Mouse (Mus musculus): ENCODE results near the gene Stk32b. TPM values are rescaled to one million over a fixed set of nuclear protein-coding genes. Genes with fewer than 3 reads are reported as not detected.

The Stk32b gene
- total and polyA plus RNA-seq, 3 experiments, result 0.05 TPM; not detected in 2

DNA sequence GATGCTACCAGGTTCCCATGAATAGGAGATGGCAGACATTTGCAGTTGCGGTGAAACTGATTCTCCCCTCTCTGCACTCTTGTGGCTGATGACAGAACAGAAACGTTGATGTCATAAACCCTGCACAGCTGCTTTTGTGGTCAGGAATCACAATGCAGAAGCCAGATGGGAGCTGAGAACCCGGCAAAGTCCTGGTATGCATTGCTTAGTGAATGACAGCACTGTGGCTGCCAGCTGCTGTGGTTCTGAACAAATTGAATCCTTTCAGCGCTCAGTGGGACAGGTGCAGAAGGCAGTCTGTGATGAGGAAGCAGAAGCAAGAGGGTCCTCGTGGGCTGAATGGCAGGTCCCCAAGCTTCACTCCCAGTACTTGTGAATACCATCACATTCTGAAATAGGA lies 247.9 kb downstream of the Stk32b start:
- H3K4me1 ChIP-seq (ENCODE audit: insufficient read depth, low read depth, low read length), result no peaks in the 10 kb centered on the region
- H3K4me3 ChIP-seq (ENCODE audit: low read depth, low read length), result no peak overlapping the region
- peaks cover 33% of the 10 kb centered on the region for H3K9me3 ChIP-seq (replicated peaks)
- TF ChIP-seq GATA1 (IDR thresholded peaks at IDR 0.05; ENCODE audit: borderline replicate concordance, low read length) (no peak), GATA2 (IDR thresholded peaks at IDR 0.05; ENCODE audit: borderline replicate concordance, low read depth, low read length) (no peak), POLR2AphosphoS5 (IDR thresholded peaks at IDR 0.05; ENCODE audit: insufficient replicate concordance, low read depth, low read length) (no peak), CTCF (IDR thresholded peaks at IDR 0.05; ENCODE audit: low read depth, low read length) (no peak), TAL1 (conservative IDR thresholded peaks at IDR 0.05; ENCODE audit: low read depth, low read length) (no peak)
- ATAC-seq (ENCODE audit: extremely low read depth, insufficient number of reproducible peaks, low FRiP score, poor library complexity, severe bottlenecking) (no peak), DNase-seq (ENCODE audit: low spot score) (no peak)
- no peaks in the 10 kb centered on the region for H3K27me3 ChIP-seq (ENCODE audit: insufficient read depth, low read length)
- no peaks in the 10 kb centered on the region for H3K36me3 ChIP-seq (replicated peaks)

- Histone ChIP-seq H3K9me3 (replicated peaks) (peaks cover 46% of the 10 kb centered on the region), H3K4me3 (ENCODE audit: low read depth, low read length) (no peak overlapping the region), H3K27me3 (ENCODE audit: insufficient read depth, low read length) (no peaks in the 10 kb centered on the region), H3K36me3 (replicated peaks) (no peaks in the 10 kb centered on the region), H3K4me1 (ENCODE audit: insufficient read depth, low read depth, low read length) (no peaks in the 10 kb centered on the region)
- ATAC-seq (ENCODE audit: extremely low read depth, insufficient number of reproducible peaks, low FRiP score, poor library complexity, severe bottlenecking), result no peak
- no peak for DNase-seq (ENCODE audit: low spot score)
- TF ChIP-seq TAL1 (conservative IDR thresholded peaks at IDR 0.05; ENCODE audit: low read depth, low read length), result no peak
- TF ChIP-seq GATA2 (IDR thresholded peaks at IDR 0.05; ENCODE audit: borderline replicate concordance, low read depth, low read length), result no peak
- TF ChIP-seq POLR2AphosphoS5 (IDR thresholded peaks at IDR 0.05; ENCODE audit: insufficient replicate concordance, low read depth, low read length), result no peak
- TF ChIP-seq CTCF (IDR thresholded peaks at IDR 0.05; ENCODE audit: low read depth, low read length), result no peak
- no peak for TF ChIP-seq GATA1 (IDR thresholded peaks at IDR 0.05; ENCODE audit: borderline replicate concordance, low read length)
These were observed 249.3 kb downstream of the Stk32b start for GRCm38 (mm10) chr5:37467646-37468045.

DNA sequence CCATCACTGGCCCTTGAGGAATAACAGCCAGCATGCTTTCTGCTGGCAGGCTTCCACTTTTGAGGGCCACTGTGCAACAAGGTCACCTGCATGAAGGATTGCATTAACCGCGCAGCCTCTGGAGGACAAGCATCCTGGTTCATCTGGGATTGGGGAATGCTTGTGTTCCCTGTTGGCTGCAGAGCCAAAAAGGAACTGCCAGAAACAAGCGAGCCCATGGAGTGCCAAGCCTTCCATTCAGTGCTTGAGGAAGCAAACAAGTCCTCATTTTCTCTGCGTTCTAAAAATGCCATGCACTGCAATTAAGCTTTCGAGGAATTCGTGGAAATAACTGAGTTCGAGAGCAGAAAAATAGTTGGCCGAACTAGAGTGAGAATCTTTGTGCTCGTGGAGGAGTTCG lies 251.5 kb downstream of the Stk32b start:
- TF ChIP-seq GATA2 (IDR thresholded peaks at IDR 0.05; ENCODE audit: borderline replicate concordance, low read depth, low read length), result no peak
- no peak for TF ChIP-seq GATA1 (IDR thresholded peaks at IDR 0.05; ENCODE audit: borderline replicate concordance, low read length)
- TF ChIP-seq TAL1 (conservative IDR thresholded peaks at IDR 0.05; ENCODE audit: low read depth, low read length), result no peak
- TF ChIP-seq CTCF (IDR thresholded peaks at IDR 0.05; ENCODE audit: low read depth, low read length), result no peak
- Histone ChIP-seq H3K4me3 (ENCODE audit: low read depth, low read length) (no peak overlapping the region), H3K36me3 (replicated peaks) (no peaks in the 10 kb centered on the region), H3K4me1 (ENCODE audit: insufficient read depth, low read depth, low read length) (no peaks in the 10 kb centered on the region), H3K27me3 (ENCODE audit: insufficient read depth, low read length) (no peaks in the 10 kb centered on the region), H3K9me3 (replicated peaks) (peaks cover 47% of the 10 kb centered on the region)
- DNase-seq (ENCODE audit: low spot score) (no peak), ATAC-seq (ENCODE audit: extremely low read depth, insufficient number of reproducible peaks, low FRiP score, poor library complexity, severe bottlenecking) (no peak)

DNA sequence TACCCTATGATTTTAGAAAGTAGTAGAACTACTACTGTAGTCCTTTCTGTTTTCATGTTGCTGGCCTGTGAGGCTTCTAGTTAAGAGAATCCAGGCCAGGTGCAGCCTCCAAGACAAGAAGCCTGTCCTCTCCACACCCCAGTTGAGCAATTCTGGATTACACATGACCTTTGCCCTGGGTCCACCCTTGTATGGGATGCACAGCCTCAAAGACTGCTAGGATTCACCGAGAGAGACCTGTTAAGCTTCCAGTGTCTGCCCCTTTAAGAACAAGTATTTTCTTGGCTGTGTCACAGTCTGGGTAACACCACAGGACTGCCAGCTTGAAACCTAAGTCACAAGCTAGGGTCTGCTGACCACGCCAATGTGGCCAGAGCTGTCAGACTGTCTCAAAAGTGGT lies 258.7 kb downstream of the Stk32b start:
- H3K27me3 ChIP-seq (ENCODE audit: insufficient read depth, low read length), result no peaks in the 10 kb centered on the region
- peaks cover 25% of the 10 kb centered on the region for H3K9me3 ChIP-seq (replicated peaks)
- DNase-seq (ENCODE audit: low spot score), result no peak
- TF ChIP-seq POLR2AphosphoS5 (IDR thresholded peaks at IDR 0.05; ENCODE audit: insufficient replicate concordance, low read depth, low read length) (no peak), TAL1 (conservative IDR thresholded peaks at IDR 0.05; ENCODE audit: low read depth, low read length) (no peak), GATA1 (IDR thresholded peaks at IDR 0.05; ENCODE audit: borderline replicate concordance, low read length) (no peak), GATA2 (IDR thresholded peaks at IDR 0.05; ENCODE audit: borderline replicate concordance, low read depth, low read length) (no peak), CTCF (IDR thresholded peaks at IDR 0.05; ENCODE audit: low read depth, low read length) (no peak)
- no peaks in the 10 kb centered on the region for H3K36me3 ChIP-seq (replicated peaks)
- no peaks in the 10 kb centered on the region for H3K4me1 ChIP-seq (ENCODE audit: insufficient read depth, low read depth, low read length)
- no peak for ATAC-seq (ENCODE audit: extremely low read depth, insufficient number of reproducible peaks, low FRiP score, poor library complexity, severe bottlenecking)
- no peak overlapping the region for H3K4me3 ChIP-seq (ENCODE audit: low read depth, low read length)

DNA sequence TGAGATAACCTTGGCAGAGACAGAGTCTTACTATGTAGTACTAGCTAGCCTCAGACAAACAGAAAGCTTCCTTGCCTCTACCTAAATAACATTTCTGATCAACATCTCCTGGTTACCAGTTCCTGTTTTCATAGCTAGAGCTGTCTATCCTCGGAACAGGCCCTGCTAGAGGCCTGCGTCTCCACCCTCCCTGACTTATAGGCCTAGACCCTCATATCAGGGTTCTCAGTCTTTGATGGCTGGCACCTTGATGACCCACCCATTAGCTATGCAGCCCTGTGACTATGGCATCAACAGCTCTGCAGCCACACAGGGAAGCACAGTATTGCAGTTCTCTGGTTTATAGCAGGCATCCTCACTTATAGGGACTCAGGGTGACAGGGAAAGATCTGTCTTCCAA lies 259.1 kb downstream of the Stk32b start:
- no peak for ATAC-seq (ENCODE audit: extremely low read depth, insufficient number of reproducible peaks, low FRiP score, poor library complexity, severe bottlenecking)
- TF ChIP-seq CTCF (IDR thresholded peaks at IDR 0.05; ENCODE audit: low read depth, low read length) (no peak), TAL1 (conservative IDR thresholded peaks at IDR 0.05; ENCODE audit: low read depth, low read length) (no peak), GATA1 (IDR thresholded peaks at IDR 0.05; ENCODE audit: borderline replicate concordance, low read length) (no peak), GATA2 (IDR thresholded peaks at IDR 0.05; ENCODE audit: borderline replicate concordance, low read depth, low read length) (no peak), POLR2AphosphoS5 (IDR thresholded peaks at IDR 0.05; ENCODE audit: insufficient replicate concordance, low read depth, low read length) (no peak)
- Histone ChIP-seq H3K9me3 (replicated peaks) (peaks cover 22% of the 10 kb centered on the region), H3K4me3 (ENCODE audit: low read depth, low read length) (no peak overlapping the region), H3K36me3 (replicated peaks) (no peaks in the 10 kb centered on the region), H3K4me1 (ENCODE audit: insufficient read depth, low read depth, low read length) (no peaks in the 10 kb centered on the region), H3K27me3 (ENCODE audit: insufficient read depth, low read length) (no peaks in the 10 kb centered on the region)
- DNase-seq (ENCODE audit: low spot score), result no peak

DNA sequence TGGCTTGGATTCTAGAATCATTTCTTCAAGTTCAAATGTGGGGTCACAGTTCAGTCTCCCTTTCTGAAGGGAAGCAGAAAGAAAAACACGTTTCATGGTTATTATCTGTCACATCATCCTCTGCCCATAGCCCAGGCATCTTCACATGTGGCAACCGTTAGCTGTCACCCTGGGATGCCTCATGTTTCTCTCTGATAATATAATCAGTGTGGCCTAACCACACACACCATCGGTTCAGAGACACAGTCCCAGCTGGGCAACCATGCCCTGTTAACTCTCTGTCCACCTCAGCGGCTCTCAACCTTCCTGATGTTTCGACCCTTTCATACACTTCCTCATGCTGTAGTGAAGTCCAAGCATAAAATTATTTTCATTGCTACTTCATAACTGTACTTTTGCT lies 259.8 kb downstream of the Stk32b start:
- Histone ChIP-seq H3K4me3 (ENCODE audit: low read depth, low read length) (no peak overlapping the region), H3K27me3 (ENCODE audit: insufficient read depth, low read length) (no peaks in the 10 kb centered on the region), H3K36me3 (replicated peaks) (no peaks in the 10 kb centered on the region), H3K9me3 (replicated peaks) (peaks cover 18% of the 10 kb centered on the region), H3K4me1 (ENCODE audit: insufficient read depth, low read depth, low read length) (no peaks in the 10 kb centered on the region)
- ATAC-seq (ENCODE audit: extremely low read depth, insufficient number of reproducible peaks, low FRiP score, poor library complexity, severe bottlenecking), result no peak
- TF ChIP-seq POLR2AphosphoS5 (IDR thresholded peaks at IDR 0.05; ENCODE audit: insufficient replicate concordance, low read depth, low read length) (no peak), GATA2 (IDR thresholded peaks at IDR 0.05; ENCODE audit: borderline replicate concordance, low read depth, low read length) (no peak)
- DNase-seq (ENCODE audit: low spot score), result no peak

- DNase-seq (ENCODE audit: low spot score) (no peak), ATAC-seq (ENCODE audit: extremely low read depth, insufficient number of reproducible peaks, low FRiP score, poor library complexity, severe bottlenecking) (no peak)
- H3K4me1 ChIP-seq (ENCODE audit: insufficient read depth, low read depth, low read length), result no peaks in the 10 kb centered on the region
- H3K9me3 ChIP-seq (replicated peaks), result peaks cover 18% of the 10 kb centered on the region
- no peak overlapping the region for H3K4me3 ChIP-seq (ENCODE audit: low read depth, low read length)
- TF ChIP-seq TAL1 (conservative IDR thresholded peaks at IDR 0.05; ENCODE audit: low read depth, low read length), result no peak
- no peak for TF ChIP-seq GATA2 (IDR thresholded peaks at IDR 0.05; ENCODE audit: borderline replicate concordance, low read depth, low read length)
- TF ChIP-seq CTCF (IDR thresholded peaks at IDR 0.05; ENCODE audit: low read depth, low read length), result no peak
- TF ChIP-seq POLR2AphosphoS5 (IDR thresholded peaks at IDR 0.05; ENCODE audit: insufficient replicate concordance, low read depth, low read length), result no peak
- no peak for TF ChIP-seq GATA1 (IDR thresholded peaks at IDR 0.05; ENCODE audit: borderline replicate concordance, low read length)
- no peaks in the 10 kb centered on the region for H3K36me3 ChIP-seq (replicated peaks)
- H3K27me3 ChIP-seq (ENCODE audit: insufficient read depth, low read length), result no peaks in the 10 kb centered on the region
These were observed 260.4 kb downstream of the Stk32b start for GRCm38 (mm10) chr5:37456590-37456989.
